Mouse (Mus musculus) liver, postnatal 0 days (tissue): ENCODE data around the gene Ror1.

ENCODE experiments used
- CTCF ChIP-seq: sonication (generic); IDR thresholded peaks from 2 replicates; pipeline ENCODE4 v1.5.1; 2016; ENCODE audit warnings: antibody characterized with exemption, low read depth
- EP300 ChIP-seq: IDR thresholded peaks from 2 replicates; pipeline ENCODE4 v1.6.1; 2016; ENCODE audit warnings: antibody characterized with exemption, low read depth, mild to moderate bottlenecking

DNA sequence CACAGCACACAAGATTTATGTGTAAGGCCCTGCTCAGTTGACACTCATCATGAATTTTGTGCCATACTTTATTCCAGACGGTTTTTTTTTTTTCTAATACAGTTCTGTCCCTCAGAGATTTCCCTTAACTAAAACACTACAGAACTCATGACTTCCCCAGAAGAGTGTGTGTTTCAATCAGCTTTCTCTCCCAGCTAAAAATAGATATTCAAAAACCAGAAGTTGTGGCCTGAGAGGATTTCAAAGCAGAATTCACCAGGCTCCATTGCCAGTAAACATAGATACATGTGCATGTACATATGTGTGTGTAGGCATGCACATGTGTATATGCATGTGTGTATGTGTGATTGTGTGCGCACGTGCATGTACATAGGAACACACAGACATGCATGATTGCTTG is 252.2 kb downstream of the Ror1 start:
- no peak for TF ChIP-seq EP300
- no peak for TF ChIP-seq CTCF
